Mouse (Mus musculus) myocyte (in vitro differentiated cells): ENCODE measurements at regions not wholly inside any gene's neighbourhood (a gene's known extent, or its start where the extent isn't known, plus 50 kb on each side); places are given as distances from the start of the nearest gene placed in this dataset.

Source experiments
- CEBPB ChIP-seq: IDR thresholded peaks from 2 replicates; pipeline ENCODE4 v1.6.1; 2011; ENCODE audit warnings: mild to moderate bottlenecking, moderate library complexity; ENCODE audit not compliant: poor library complexity, insufficient read depth, severe bottlenecking
- MAX ChIP-seq: IDR thresholded peaks from one replicate; pipeline ENCODE4 v1.6.1; 2011; ENCODE audit warnings: low read depth, mild to moderate bottlenecking, control low read depth
- MYOD1 ChIP-seq, 3 experiments: IDR thresholded peaks; one replicate each; pipeline ENCODE4 v1.6.1; 2011; ENCODE audit warnings: control low read depth in 2 of 3, low read depth in 2 of 3, mild to moderate bottlenecking in 2 of 3, moderate library complexity in 1 of 3; ENCODE audit not compliant: insufficient read length in 2 of 3, control insufficient read depth in 1 of 3
- POLR2A ChIP-seq: IDR thresholded peaks from one replicate; pipeline ENCODE4 v1.6.1; 2011; ENCODE audit warnings: low read depth, mild to moderate bottlenecking, control low read depth, moderate library complexity; ENCODE audit not compliant: insufficient read length
- POLR2AphosphoS2 ChIP-seq: IDR thresholded peaks from one replicate; pipeline ENCODE4 v1.6.1; 2011; ENCODE audit warnings: low read depth, control low read depth; ENCODE audit not compliant: insufficient read length
- REST ChIP-seq: IDR thresholded peaks from one replicate; pipeline ENCODE4 v1.6.1; 2011; ENCODE audit warnings: mild to moderate bottlenecking, control low read depth, moderate library complexity; ENCODE audit not compliant: insufficient read depth, insufficient read length
- SRF ChIP-seq: IDR thresholded peaks from one replicate; pipeline ENCODE4 v1.6.1; 2011; ENCODE audit warnings: low read depth; ENCODE audit not compliant: control insufficient read depth, insufficient read length
- TCF12 ChIP-seq: IDR thresholded peaks from one replicate; pipeline ENCODE4 v1.6.1; 2011; ENCODE audit warnings: mild to moderate bottlenecking, control low read depth; ENCODE audit not compliant: poor library complexity, insufficient read depth, severe bottlenecking
- USF1 ChIP-seq: IDR thresholded peaks from one replicate; pipeline ENCODE4 v1.6.1; 2011; ENCODE audit warnings: low read depth, mild to moderate bottlenecking, control low read depth, moderate library complexity

GRCm38 (mm10) chr10:70359421-70359820 lies 80.9 kb upstream of the Fam13c start:
- TF ChIP-seq POLR2A (no peak), POLR2AphosphoS2 (no peak), TCF12 (no peak), REST (no peak), USF1 (no peak), CEBPB (no peak), MAX (no peak), MYOD1 (IDR thresholded peaks at IDR 0.05; ENCODE audit: control insufficient read depth in 1 of 3, insufficient read length in 2 of 3, low read depth in 2 of 3) (no peak), SRF (no peak)
